Mouse (Mus musculus): ENCODE data around the gene Olfr1278.
"Not testable (repeated sequence)": the region's sequence is repeated elsewhere in the genome, so short reads cannot be mapped to it uniquely, and the experiment has no call there.

Olfr1278 gene

DNA sequence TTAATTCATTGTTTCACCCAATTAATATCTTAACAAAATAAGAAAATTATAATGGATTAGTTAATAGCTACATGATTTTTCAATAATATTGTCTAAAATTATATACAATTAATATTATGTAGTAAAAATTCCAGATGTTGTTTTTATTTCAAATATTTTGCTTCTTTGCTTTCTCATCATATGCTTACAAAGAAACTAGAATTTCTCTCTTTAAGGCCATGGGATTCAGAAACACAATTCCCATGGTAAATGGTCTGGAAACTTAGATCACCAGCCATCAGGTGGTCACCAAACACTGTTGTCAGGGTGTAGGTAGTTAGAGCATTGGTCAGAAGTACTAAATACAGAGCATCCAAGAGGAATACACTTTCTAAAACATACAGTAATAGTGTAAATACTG lies at the start of gene Olfr1278:
Gene Olfr1278, plus strand, starts transcription at position 301 of the 400 bp plus-strand sequence.
- no peak for DNase-seq

DNA sequence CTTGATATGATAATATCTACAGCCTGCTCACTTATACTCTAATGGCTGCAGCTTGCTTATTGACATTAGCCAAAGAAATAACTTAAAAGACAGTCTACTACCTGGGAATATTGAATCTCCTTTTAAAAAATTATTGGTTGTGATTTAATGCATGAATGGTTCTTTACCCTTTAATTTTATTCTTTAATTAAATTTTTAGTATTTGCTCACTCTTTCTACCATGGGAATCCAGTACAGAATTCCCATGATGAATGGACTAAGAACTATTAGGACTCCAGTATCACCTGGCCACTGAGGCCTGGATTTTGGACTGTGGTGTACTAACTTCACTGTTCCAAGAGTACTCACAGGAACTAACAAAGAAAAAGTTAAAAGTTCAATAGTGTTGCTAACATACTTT lies 35.7 kb upstream of the Olfr1278 start, which contains the start of gene Olfr1276:
Gene Olfr1276, plus strand, starts transcription at position 301 of the 400 bp plus-strand sequence.
- no peak for DNase-seq

DNA sequence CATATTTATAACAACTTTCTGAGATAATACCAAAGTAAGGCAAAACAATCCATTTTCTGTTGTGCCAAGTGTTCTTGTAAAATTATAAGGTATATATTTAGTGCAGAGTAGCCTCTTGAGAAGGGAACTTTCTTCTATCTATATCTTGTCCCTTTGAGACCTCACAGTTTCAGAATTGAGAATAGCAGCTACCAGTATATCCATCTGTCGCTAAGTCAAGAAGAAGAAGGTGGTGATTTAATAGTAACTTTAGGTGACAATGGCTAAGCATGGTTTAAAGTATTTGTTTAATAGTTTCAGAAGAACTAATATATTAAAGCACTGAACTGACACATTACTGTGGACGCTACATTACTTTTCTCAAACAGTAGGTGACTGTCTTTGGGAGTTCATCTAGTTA lies 15.9 kb upstream of the Olfr1278 start, which contains the start of gene Olfr1277:
Gene Olfr1277, minus strand, starts transcription at position 101 of the 400 bp plus-strand sequence.
- DNase-seq, result no peak

DNA sequence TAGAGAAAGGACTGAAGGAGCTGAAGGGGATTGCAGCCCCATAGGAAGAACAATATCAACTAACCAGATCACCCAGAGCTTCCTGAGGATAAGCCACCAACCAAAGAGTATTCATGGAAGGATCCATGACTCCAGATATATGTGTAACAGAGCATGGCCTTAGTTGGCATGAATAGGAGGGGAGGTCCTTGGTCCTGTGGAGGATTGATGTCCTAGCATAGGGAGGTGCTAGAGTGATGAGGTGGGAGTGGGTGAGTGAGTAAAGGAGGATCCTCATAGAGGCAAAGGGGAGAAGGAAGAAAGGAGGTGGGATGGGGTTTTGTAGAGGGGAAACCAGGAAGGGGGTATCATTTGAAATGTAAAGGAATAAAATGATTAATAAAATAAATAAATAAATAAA lies 8.6 kb downstream of the Olfr1278 start:
- no peak for DNase-seq

DNA sequence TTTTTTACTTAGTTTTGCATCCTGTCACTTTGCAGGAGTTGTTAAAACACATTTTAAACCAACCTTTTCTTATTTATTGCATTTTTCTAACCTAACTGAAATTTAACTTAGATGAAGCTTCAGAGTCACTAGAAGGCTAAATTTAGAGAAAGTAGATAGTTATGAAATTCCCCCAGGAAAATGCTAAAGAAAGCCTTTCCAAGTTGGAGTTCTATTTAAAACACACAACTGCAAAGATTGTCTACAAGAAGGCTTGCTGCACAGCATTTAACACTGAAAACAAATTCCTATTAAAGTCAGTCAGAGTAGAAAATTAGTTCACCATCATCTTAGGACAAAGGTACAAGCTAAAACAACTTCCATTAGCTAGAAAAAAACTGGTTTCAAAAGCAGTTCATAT lies 10.4 kb downstream of the Olfr1278 start, which contains the start of gene Olfr1279:
Gene Olfr1279, plus strand, starts transcription at position 262 of the 400 bp plus-strand sequence.
- DNase-seq, result no peak

- DNase-seq, result no peak
Observed at GRCm38 (mm10) chr2:111313717-111314116, 23.8 kb downstream of the Olfr1278 start, which contains the start of gene Olfr1280. Olfr1280 (plus strand) TSS chr2:111314017.

GRCm38 (mm10) chr2:111326220-111326619 lies 36.3 kb downstream of the Olfr1278 start, which contains the start of gene Olfr1281:
Olfr1281 (plus strand) TSS chr2:111326520.
- DNase-seq, result no peak

DNA sequence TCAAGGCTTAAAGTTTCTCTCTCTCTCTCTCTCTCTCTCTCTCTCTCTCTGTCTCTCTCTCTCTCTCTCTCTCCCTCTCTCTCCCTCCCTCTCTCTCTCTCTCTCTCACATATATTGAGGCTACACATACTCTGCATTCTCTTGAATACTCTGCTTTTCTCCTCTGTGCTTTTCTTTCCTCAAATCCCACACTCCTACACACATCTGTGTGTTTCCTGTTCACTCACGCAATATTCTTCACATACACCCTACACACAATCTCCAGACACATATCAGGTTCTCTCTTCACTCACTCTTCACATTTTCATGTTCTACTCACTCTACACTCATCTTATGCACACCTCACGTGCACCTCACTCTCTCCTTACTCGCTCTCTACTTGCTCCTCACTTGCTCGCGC lies 43.8 kb downstream of the Olfr1278 start:
- DNase-seq, result not testable (repeated sequence)

- no peak for DNase-seq
Observed at GRCm38 (mm10) chr2:111335976-111336375, 46.0 kb downstream of the Olfr1278 start, which contains the start of gene Olfr1282. Olfr1282 (minus strand) TSS chr2:111336076.
